Mouse (Mus musculus) ES-Bruce4 (cell line): ENCODE measurements around the gene Gm45208.
"Not testable (repeated sequence)": the region's sequence is repeated elsewhere in the genome, so short reads cannot be mapped to it uniquely, and the experiment has no call there.

Experiments
- CTCF ChIP-seq: IDR thresholded peaks from one replicate; pipeline ENCODE4 v1.8.1; 2011; ENCODE audit warnings: low read depth, low read length
- EP300 ChIP-seq: IDR thresholded peaks from 2 replicates; pipeline ENCODE4 v1.6.1; 2011; ENCODE audit warnings: low read depth, low read length; ENCODE audit not compliant: insufficient read depth
- POLR2A ChIP-seq: IDR thresholded peaks from one replicate; pipeline ENCODE4 v1.8.1; 2011; ENCODE audit warnings: low read length; ENCODE audit not compliant: insufficient read depth

DNA sequence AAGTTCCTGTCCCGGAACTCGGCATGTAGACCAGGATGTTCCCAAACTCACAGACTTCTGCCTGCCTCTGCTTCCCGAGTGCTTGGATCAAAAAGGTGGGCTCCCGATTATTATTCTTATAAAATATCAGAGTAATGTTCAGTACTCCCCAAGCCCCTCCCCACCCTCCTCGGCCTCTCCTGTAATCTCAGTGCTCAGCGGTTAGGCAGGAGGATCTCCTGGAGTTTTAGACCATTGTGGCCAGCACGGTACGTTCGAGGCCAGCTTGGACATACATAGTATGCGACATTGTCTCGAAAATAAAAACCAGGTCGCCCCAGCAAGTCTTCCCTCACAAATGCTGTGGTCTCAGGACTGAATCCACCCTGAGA, 8.3 kb upstream of the Gm45208 start:
- TF ChIP-seq CTCF, EP300, POLR2A: not testable (repeated sequence)
